Mouse (Mus musculus) forebrain, embryonic 16.5 days (tissue): ENCODE measurements at regions not wholly inside any gene's neighbourhood (a gene's known extent, or its start where the extent isn't known, plus 50 kb on each side); places are given as distances from the start of the nearest gene placed in this dataset.
"Not testable (repeated sequence)": the region's sequence is repeated elsewhere in the genome, so short reads cannot be mapped to it uniquely, and the experiment has no call there.

Experiments
- ATAC-seq: fragments of 200-750 bp; cut with Nextera tagmentation; 2 replicates; pipeline ENCODE4 v1.8.0; 2017; ENCODE audit warnings: mild to moderate bottlenecking, moderate library complexity
- H3K27ac ChIP-seq: fragments of 300-500 bp; sonication (generic); 2 replicates; pipeline ENCODE4 v1.5.1; 2014; ENCODE audit warnings: low read length, control low read depth
- H3K27me3 ChIP-seq: fragments of 300-500 bp; sonication (generic); replicated peaks from 2 replicates; pipeline ENCODE4 v1.6.1; 2014; ENCODE audit warnings: low read length; ENCODE audit not compliant: control insufficient read depth, insufficient read depth
- H3K36me3 ChIP-seq: fragments of 300-500 bp; sonication (generic); 2 replicates; pipeline ENCODE4 v1.6.1; 2014; ENCODE audit not compliant: control insufficient read depth, insufficient read depth
- H3K4me1 ChIP-seq: fragments of 300-500 bp; sonication (generic); replicated peaks from 2 replicates; pipeline ENCODE4 v1.6.1; 2014; ENCODE audit warnings: low read length; ENCODE audit not compliant: control insufficient read depth, insufficient read depth
- H3K4me2 ChIP-seq: fragments of 300-500 bp; sonication (generic); 2 replicates; pipeline ENCODE4 v1.6.1; 2014; ENCODE audit warnings: mild to moderate bottlenecking, low read length, control low read depth
- H3K4me3 ChIP-seq: fragments of 300-500 bp; sonication (generic); replicated peaks from 2 replicates; pipeline ENCODE4 v1.5.1; 2014; ENCODE audit warnings: mild to moderate bottlenecking, low read length, control low read depth
- H3K9ac ChIP-seq: fragments of 300-500 bp; sonication (generic); replicated peaks from 2 replicates; pipeline ENCODE4 v1.6.1; 2014; ENCODE audit warnings: low read depth, low read length, control low read depth
- H3K9me3 ChIP-seq: fragments of 300-500 bp; sonication (generic); 2 replicates; pipeline ENCODE4 v1.6.1; 2016; ENCODE audit warnings: low read length; ENCODE audit not compliant: control insufficient read depth
- WGBS: fragments of 180-500 bp; shearing (Covaris S2); extraction: QIAGEN DNeasy Blood & Tissue Kit; methylation state at CpG from one replicate; pipeline ENCODE4 v1.1.7; 2014; 5-methylcytosine and 5-hydroxymethylcytosine counted together

DNA sequence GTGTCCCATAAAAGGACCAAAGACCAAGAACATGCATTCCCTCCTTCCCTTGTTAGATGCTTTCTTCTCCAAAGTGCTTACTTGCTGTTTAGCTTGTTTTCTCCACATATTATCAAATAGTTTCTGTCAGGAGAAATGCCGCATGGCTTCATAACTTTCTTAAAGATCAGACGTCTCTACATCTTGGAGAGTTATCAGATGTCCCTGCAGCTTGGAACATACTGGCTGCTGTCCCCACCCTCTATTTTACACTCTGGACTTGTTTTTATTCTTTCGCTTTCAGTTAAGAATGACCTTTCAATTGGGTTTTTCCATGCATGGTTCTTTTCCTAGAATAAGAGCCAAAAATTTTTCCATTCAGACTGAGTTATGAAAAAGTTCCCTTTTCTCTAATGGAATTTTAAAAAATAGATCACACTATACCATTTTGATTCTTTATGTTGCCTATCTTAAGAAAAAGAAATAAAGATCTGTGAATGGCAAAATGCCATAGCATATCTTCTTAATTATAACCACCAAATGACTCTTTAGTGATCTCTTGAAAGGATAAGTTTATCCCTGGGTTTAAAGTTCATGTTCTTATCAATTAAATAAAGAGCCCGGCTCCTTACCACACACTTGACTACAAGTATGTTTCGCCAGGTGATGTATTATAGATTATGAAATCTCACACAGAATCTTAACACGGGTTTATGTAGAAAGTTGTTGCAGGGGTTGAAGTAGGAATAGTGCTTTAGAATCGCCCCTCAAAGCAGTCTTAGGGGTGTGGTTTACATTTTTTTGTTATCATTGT, 232.1 kb downstream of the Nfkbiz start:
- no peaks in the 10 kb centered on the region for H3K36me3 ChIP-seq
- no peak overlapping the region for H3K9ac ChIP-seq
- H3K27me3 ChIP-seq = no peaks in the 10 kb centered on the region
- H3K4me1 ChIP-seq = no peaks in the 10 kb centered on the region
- H3K27ac ChIP-seq = no peak overlapping the region
- WGBS = 91% methylated on average over 7 of the region's 7 CpGs
- no peak overlapping the region for H3K4me2 ChIP-seq
- no peak overlapping the region for H3K4me3 ChIP-seq
- no peak for ATAC-seq
- peaks cover 3% of the 10 kb centered on the region; the same call in 1 of the 2 replicates for H3K9me3 ChIP-seq

DNA sequence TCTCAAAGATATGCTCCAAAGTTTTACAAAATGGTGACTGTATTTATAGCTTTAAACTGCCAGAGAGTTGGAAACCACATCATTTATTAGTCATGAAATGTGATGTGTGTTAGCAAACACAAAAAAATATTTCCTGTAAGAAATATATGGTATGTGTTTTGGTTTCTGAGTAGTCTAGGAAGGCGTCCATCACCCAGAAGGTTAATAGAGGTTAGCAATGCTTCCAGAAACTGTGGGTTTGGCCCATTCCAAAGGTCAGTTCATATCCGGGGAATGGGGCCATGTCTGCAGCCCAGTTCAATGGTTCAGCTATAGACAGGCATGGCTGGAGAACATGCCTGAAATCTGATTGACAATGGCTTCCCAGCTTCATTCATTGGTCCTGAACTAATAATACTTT, 235.1 kb downstream of the Nfkbiz start:
- H3K4me3 ChIP-seq = no peak overlapping the region
- H3K9ac ChIP-seq = no peak overlapping the region
- H3K36me3 ChIP-seq = no peaks in the 10 kb centered on the region
- no peaks in the 10 kb centered on the region for H3K27me3 ChIP-seq
- WGBS = 89% methylated on average over 2 of the region's 2 CpGs
- ATAC-seq = no peak
- no peaks in the 10 kb centered on the region for H3K9me3 ChIP-seq
- H3K27ac ChIP-seq = no peak overlapping the region
- H3K4me2 ChIP-seq = no peak overlapping the region
- H3K4me1 ChIP-seq = no peaks in the 10 kb centered on the region

DNA sequence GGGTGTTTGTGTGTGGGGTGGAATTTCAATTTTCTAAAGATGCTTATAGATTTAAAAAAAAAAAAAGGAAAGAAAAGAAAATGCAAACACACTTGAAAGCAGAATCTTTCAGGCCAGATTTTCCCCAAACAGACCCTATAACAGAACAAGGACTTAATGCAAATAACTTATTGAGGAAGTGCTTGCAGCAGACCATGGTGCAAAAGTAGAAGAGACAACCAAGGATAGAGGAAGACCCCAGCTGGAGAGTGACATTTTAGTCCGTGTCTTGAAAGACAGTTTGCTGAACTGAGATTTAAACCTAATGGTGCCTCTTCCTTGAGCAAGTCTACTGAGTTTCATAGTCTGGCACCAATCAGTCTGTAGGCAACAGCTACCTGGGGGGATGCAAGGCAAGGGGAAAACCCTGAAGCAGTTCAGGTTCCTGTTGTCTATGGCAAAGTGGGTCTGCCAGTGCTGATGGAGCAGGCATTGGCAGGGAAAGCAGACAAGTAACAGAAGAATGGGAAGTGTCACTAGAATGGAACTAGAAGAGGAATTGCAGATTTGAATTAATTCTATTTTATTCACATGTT, 249.2 kb downstream of the Nfkbiz start:
- Histone ChIP-seq H3K9ac (no peak overlapping the region), H3K36me3 (no peaks in the 10 kb centered on the region), H3K9me3 (no peaks in the 10 kb centered on the region), H3K27ac (no peak overlapping the region), H3K4me1 (no peaks in the 10 kb centered on the region), H3K27me3 (no peaks in the 10 kb centered on the region), H3K4me2 (no peak overlapping the region), H3K4me3 (no peak overlapping the region)
- WGBS = 82% methylated on average over 1 of the region's 1 CpGs
- no peak for ATAC-seq

DNA sequence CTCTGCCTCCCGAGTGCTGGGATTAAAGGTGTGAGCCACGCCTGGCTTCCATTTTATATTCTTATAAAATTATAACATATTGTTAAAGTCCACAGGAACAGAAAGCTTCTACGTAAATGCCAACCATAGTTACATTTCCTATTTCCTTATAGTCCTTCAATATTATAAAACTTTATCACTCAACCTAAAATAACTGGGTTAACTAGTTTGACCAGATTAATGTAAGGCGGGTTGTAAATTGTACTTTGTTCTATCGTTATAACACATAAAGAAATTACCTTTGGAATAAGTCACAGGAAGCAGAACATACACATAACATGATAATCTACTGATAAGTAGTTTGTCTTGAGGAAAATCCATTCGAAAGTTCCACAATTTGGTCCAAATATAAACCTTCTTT, 251.6 kb downstream of the Nfkbiz start:
- Histone ChIP-seq H3K4me3 (no peak overlapping the region), H3K9me3 (no peaks in the 10 kb centered on the region), H3K27ac (no peak overlapping the region), H3K4me2 (no peak overlapping the region), H3K36me3 (no peaks in the 10 kb centered on the region), H3K9ac (no peak overlapping the region), H3K27me3 (no peaks in the 10 kb centered on the region), H3K4me1 (no peaks in the 10 kb centered on the region)
- WGBS = 92% methylated on average over 6 of the region's 6 CpGs
- ATAC-seq = no peak

DNA sequence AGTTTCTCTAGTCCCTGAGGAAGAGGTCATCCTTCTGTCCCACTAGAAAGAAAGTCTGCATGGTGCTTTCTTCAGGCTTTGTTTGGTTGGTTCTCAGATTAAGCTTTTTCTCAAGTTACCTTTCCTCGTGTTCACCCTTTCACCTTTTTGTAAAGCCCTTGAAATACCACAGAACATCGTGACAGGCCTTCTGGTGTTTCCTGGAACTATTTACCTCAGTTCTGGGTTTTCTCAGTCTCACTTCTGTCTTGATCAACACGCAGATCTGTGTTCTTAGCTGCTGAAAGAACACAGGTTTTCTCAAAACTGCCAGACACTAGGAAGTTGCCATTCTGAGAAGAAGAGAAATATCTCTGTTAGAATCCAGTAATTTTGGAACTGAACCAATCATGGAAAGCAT, 255.8 kb downstream of the Nfkbiz start:
- Histone ChIP-seq H3K36me3 (no peaks in the 10 kb centered on the region), H3K4me3 (no peak overlapping the region), H3K4me2 (no peak overlapping the region), H3K27ac (no peak overlapping the region), H3K9ac (no peak overlapping the region), H3K4me1 (no peaks in the 10 kb centered on the region), H3K9me3 (no peaks in the 10 kb centered on the region), H3K27me3 (no peaks in the 10 kb centered on the region)
- 74% methylated on average over 3 of the region's 3 CpGs for WGBS
- ATAC-seq = no peak

DNA sequence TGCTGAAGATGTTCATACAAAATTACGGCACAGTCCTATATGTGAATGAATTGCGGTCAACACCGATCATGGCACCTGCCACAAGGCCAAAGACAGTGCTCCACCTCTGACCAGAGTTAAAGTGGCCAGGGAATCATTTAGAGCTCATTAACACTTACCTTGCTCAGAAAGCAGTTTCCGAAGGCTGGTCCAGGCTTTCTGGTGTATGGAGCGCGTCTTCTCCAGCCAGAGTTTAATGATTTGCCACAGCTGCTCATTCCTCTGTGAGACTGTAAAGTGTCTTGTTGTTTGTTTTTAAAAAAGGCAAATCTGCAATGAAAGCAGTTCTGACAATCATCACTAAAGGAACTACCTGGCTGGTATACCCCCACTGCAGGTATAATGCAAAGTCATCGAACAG, 256.7 kb downstream of the Nfkbiz start:
- H3K9me3 ChIP-seq = no peaks in the 10 kb centered on the region
- no peaks in the 10 kb centered on the region for H3K4me1 ChIP-seq
- 95% methylated on average over 7 of the region's 7 CpGs for WGBS
- H3K27ac ChIP-seq = no peak overlapping the region
- no peak overlapping the region for H3K4me2 ChIP-seq
- H3K27me3 ChIP-seq = no peaks in the 10 kb centered on the region
- no peak overlapping the region for H3K9ac ChIP-seq
- ATAC-seq = no peak
- H3K4me3 ChIP-seq = no peak overlapping the region
- no peaks in the 10 kb centered on the region for H3K36me3 ChIP-seq

DNA sequence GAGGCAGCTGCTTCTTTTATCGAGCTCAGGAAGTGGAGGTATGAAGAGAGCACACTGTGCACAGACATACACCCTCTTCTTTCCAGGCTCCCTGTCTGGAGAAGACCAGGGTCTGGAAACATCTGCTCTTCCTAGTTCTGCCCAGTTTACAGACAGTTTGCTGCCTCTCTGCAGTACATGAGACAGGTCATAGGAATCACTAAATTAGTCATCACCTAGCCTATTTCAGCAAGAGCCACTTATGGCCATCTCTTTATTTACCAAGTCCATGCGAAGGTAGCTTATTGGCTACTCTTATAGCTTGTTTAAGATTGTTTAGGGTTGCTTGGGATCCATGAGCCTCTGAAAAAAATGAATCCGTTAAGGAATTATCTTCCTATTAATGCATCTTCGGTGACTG, 257.9 kb downstream of the Nfkbiz start:
- H3K9me3 ChIP-seq = no peaks in the 10 kb centered on the region
- H3K36me3 ChIP-seq = no peaks in the 10 kb centered on the region
- 92% methylated on average over 4 of the region's 4 CpGs for WGBS
- no peaks in the 10 kb centered on the region for H3K4me1 ChIP-seq
- no peak overlapping the region for H3K27ac ChIP-seq
- H3K4me3 ChIP-seq = no peak overlapping the region
- H3K27me3 ChIP-seq = no peaks in the 10 kb centered on the region
- ATAC-seq = no peak
- no peak overlapping the region for H3K9ac ChIP-seq
- no peak overlapping the region for H3K4me2 ChIP-seq

DNA sequence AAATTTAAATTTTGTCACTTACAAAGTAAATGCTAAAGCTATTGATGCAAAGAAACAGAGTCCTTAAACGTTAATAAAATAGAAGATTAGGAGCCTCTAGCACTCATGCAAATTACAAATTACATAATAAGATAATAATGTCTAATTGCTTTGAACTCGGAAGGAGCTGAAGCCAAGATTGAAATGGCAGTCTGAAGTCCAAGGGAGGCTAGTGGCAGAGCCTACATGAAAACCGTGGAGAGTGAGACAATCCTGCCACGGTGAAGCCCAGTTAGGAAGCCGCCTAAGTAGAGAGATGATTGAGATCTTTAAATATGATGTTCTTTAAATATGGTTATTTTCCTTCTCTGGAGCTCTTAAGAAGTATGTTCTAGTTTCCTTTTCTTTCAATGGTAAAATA, 260.0 kb downstream of the Nfkbiz start:
- WGBS = 72% methylated on average over 5 of the region's 5 CpGs
- no peak overlapping the region for H3K4me2 ChIP-seq
- H3K36me3 ChIP-seq = no peaks in the 10 kb centered on the region
- no peak for ATAC-seq
- no peak overlapping the region for H3K27ac ChIP-seq
- H3K9me3 ChIP-seq = no peaks in the 10 kb centered on the region
- H3K27me3 ChIP-seq = no peaks in the 10 kb centered on the region
- no peak overlapping the region for H3K9ac ChIP-seq
- no peaks in the 10 kb centered on the region for H3K4me1 ChIP-seq
- no peak overlapping the region for H3K4me3 ChIP-seq

DNA sequence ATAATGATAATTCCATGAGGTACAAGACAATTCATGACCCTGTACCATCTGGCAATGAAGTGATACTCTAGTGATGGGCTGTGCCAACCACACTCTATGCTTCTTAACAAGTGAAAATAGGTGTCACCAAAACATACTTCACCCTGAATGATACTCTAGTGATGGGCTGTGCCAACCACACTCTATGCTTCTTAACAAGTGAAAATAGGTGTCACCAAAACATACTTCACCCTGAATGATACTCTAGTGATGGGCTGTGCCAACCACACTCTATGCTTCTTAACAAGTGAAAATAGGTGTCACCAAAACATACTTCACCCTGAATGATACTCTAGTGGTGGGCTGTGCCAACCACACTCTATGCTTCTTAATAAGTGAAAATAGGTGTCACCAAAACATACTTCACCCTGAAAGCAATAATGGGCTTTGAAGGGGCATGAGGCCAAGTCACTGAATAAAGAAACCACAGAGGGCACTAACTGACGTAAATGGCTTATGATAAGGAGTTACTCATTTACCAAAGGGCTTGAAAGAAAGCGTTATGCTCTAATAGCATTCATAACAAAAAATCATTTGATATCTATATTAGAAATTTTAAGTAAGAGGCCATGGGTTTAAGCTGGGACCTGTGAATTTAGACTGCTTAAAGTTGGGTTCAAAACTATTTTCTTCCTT, 263.0 kb downstream of the Nfkbiz start:
- 70% methylated on average over 2 of the region's 2 CpGs for WGBS
- not testable (repeated sequence) for H3K4me2 ChIP-seq, ATAC-seq, H3K9me3 ChIP-seq, H3K36me3 ChIP-seq, H3K27ac ChIP-seq, H3K4me3 ChIP-seq, H3K9ac ChIP-seq, H3K4me1 ChIP-seq, H3K27me3 ChIP-seq
